Mouse (Mus musculus): ENCODE measurements at regions not wholly inside any gene's neighbourhood (a gene's known extent, or its start where the extent isn't known, plus 50 kb on each side); places are given as distances from the start of the nearest gene placed in this dataset.

DNA sequence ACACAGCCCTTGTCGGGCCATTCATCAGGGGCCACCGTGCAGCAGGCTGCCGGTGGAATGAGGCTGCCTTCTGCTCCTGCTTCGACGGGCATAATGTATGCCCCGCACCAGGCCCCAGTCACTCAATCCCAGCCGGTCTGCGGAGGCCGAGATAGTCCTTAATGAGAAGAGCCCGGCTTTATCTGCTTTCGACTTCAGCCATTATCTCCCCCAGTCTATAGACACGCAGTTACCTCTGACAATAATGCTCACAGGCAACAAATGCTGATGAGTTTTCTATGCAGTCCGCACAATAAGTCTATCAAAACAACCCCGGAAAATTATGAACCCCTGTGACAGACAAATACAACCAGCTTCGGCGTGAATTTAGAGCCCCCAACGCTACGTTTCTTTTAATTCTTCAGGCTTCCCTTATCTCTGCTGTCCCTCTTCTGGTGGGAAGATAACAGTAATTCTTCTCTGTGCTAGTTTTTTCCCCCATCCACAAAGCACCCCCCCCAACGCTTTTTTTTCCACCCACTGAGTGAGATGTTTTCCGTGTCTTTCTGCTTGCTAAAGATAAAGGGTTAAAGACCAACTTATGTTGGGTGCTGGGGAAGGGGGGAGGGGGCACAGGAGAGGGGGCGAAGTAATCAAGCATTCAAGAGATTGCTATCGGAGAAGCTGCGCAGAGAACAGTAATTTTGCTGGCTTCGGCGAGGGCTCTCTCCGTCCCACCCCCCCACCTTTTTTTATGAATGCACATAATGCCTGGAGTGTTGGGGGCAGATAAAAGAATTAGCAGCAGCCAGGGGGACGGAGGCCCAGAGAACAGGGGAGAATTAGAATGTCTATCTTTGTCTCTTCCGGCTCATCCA lies 117.8 kb downstream of the Mrm1 start:
- no peak for DNase-seq (ENCODE audit: low spot score in 2 of 2)

GRCm38 (mm10) chr11:84697521-84697920 lies 121.8 kb downstream of the Mrm1 start:
- DNase-seq (ENCODE audit: low spot score in 2 of 2): peak; percentile 36 to 76

DNA sequence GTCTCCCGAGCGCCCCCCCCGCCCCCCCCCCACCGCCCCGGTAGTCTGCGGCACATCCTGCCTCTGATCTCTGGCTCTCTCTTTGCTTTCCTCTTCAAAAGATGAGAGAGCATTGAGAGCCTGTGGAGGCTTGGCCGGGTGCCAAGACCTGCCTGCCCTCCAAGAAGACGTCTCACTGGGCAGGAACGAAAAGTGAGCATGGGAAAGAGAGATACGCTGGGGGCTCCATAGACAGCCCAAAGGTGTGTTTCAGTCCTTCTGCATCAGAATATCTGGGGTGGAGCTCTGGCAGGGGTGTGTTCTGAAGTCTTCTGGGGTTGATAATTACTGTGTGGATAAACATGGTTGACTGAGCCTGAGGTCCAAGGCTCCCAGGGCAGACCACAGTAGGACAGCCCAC lies 126.7 kb downstream of the Mrm1 start:
- no peak for DNase-seq (ENCODE audit: low spot score in 2 of 2)

DNA sequence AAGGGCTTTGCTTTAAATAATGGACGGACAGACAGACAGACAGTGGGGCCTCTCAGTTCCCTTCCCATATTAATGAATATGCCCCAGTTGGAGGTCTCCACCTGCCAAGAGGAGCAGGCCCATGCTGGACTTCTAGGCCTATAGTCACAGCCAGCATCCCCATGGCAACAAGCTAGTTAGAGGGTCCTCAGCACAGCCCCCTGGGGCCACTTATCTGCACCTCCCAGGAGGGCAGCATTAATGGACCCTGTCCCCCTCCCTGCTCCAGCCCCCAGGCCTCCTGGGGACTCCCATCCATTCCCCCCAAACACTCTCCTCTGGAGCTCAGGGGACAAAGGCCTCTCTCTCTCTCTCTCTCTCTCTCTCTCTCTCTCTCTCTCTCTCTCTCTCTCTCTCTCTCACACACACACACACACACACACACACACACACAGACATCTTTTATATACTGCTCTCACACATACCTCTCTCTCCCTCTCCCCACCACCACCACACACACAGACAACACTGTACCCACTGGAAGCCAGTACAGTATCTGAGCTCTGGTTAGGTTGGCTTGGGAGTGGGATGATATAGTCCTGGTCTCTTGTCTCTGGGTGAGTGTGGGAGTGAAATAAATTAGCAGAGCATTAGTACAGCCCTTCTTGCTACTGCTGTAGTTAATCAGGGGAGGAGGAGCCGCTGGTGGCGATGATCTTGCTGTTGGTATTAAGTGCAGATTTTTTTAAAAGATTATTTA lies 127.7 kb downstream of the Mrm1 start:
- DNase-seq (ENCODE audit: low spot score in 2 of 2): no peak

DNA sequence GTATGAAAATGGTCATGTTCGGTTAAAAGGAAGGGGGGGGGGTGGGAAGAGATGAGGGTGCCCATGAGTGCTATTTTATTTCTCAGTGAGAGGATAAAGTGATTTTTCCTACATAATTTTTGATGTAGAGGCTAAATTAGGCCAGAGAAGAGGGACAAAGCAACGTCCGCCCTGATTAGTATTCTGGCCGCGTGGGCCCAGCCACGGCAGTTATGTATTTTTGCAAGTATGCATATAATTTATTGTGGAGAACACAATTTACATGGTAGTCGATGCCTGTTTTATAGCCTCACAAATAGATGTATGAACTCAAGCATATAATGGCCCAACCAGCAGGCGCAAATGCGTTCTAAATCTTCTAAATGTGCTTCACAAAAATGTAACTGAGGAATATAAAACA lies 132.8 kb downstream of the Mrm1 start:
- no peak for DNase-seq (ENCODE audit: low spot score in 2 of 2)

- no peak for DNase-seq (ENCODE audit: low spot score in 2 of 2)
Measured at GRCm38 (mm10) chr11:84684325-84684724, 135.0 kb downstream of the Mrm1 start.

GRCm38 (mm10) chr11:84682931-84683330 lies 136.4 kb downstream of the Mrm1 start:
- DNase-seq (ENCODE audit: low spot score in 2 of 2): no peak

DNA sequence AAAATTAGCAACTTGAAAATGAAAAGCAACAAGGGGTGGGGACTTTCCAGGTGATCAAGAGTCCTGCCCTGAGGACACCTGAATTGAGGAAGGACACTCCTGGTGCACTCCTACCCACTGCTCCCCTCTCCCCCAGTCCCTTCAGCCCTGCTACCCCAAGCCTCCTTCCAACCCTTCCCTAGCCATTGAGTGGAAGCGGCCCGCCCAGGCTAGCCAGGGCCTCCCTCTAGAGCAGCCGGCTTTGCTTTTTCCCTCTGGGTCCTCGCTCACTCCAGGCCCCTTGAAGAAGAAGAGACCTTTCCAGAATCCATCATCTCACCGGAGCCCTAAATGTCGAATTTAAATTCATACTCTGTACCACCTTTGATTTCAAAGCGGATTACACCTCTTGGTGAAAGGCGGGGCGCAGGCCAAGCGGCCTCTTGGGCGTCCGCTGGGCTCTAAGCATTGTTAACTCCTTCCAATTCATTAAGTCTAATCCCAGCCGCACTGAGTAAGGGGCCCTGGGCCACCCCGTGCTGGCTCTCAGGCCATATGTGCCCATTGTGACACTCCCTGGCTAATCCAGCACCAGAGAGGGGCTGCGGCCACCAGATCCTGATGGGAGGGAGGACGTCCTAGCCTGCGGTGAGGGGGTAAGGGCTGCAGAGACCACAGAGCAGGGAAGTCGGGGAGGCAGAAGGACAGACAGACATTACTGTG lies 142.8 kb downstream of the Mrm1 start:
- DNase-seq (ENCODE audit: low spot score in 2 of 2): no peak

GRCm38 (mm10) chr11:84672841-84673473 lies 146.4 kb downstream of the Mrm1 start:
- DNase-seq (ENCODE audit: low spot score in 2 of 2): no peak

DNA sequence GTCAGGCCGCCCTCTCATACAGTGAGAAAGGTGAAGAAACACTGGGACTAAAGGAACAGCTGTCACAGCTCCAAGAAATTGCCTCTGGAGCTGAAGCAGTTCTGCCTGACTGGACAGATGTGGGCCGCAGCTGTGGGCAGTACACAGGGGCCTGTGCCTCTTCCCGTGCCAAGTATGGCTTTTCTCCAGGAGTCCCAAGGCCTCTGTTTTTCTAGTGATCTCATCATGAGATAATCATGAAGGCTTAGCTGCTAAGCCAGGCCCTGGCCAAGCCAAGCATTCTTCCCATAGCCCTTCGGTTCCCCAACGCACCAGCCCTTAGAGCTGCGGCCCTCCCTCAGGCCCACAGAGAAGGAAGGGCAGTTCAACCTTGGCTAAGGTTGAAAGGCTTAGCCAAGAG lies 146.2 kb upstream of the Lhx1 start:
- DNase-seq (ENCODE audit: low spot score in 2 of 2): no peak

- no peak for DNase-seq (ENCODE audit: low spot score in 2 of 2)
Measured at GRCm38 (mm10) chr11:84667711-84668110, 142.4 kb upstream of the Lhx1 start.

- no peak for DNase-seq (ENCODE audit: low spot score in 2 of 2)
Measured at GRCm38 (mm10) chr11:84664258-84664657, 138.9 kb upstream of the Lhx1 start.

GRCm38 (mm10) chr11:84661981-84662380 lies 136.6 kb upstream of the Lhx1 start:
- DNase-seq (ENCODE audit: low spot score in 2 of 2): no peak

GRCm38 (mm10) chr11:84660877-84661276 lies 135.5 kb upstream of the Lhx1 start:
- DNase-seq (ENCODE audit: low spot score in 2 of 2): no peak

GRCm38 (mm10) chr11:84659370-84659937 lies 134.1 kb upstream of the Lhx1 start:
- no peak for DNase-seq (ENCODE audit: low spot score in 2 of 2)

- no peak for DNase-seq (ENCODE audit: low spot score in 2 of 2)
Measured at GRCm38 (mm10) chr11:84653481-84653880, 128.1 kb upstream of the Lhx1 start.

DNA sequence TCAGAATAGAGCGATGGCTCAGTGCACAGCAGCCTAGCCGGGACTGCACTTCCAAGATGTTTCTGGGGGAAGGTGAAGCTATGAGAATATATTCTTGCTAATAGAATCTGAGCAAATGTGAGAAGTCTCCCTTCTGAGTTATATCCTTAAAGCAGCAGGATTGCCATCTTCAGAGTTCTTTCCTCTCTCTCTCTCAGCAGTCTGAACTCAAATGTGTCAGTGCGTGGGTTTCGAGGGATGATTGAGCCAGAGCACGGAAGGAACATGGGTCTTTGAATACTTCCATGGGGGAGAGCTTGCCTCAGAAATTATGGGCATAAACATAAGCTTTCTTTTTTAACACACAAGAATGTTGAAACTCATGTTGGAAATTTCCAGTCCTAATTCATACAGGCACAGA lies 123.6 kb upstream of the Lhx1 start:
- DNase-seq (ENCODE audit: low spot score in 2 of 2): no peak

GRCm38 (mm10) chr11:84647104-84647503 lies 121.8 kb upstream of the Lhx1 start:
- no peak for DNase-seq (ENCODE audit: low spot score in 2 of 2)

DNA sequence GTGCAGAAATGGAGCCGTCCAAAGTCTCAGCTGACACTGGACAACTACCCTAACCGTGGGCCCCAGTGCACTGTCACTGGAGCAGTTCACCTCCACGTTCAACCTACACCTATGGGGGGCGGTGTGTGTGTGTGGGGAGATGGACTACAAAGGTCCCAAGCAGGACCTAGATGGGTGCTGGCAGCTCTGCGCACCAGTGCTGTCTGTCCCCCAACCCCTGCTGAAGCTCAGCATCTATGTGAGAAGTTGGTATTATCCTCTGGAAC lies 117.7 kb upstream of the Lhx1 start:
- no peak for DNase-seq (ENCODE audit: low spot score in 2 of 2)

GRCm38 (mm10) chr11:84642300-84643106 lies 117.2 kb upstream of the Lhx1 start:
- DNase-seq (ENCODE audit: low spot score in 2 of 2): peak in 1 of 2 experiments; percentile 28

DNA sequence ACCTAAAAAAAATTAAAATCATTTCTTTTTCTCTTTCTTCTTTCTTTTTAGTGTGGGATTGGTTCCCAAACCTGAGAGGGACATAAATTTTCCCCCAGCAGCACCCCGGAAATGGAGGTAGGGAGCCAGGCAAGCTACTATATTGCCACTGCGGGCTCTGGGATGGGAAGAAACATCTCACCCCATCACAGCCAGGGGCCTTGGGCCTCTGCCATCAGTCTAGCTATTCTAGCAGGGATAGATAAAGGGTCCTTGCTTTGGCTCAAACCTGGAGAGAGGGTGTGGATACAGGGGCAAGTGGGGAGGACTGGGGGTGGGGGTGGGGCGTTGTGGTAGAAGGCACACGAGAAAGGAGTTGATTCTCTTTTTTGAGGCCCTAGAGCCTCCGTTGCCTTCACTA lies 116.3 kb upstream of the Lhx1 start:
- DNase-seq (ENCODE audit: low spot score in 2 of 2): no peak

Data from frontal cortex, postnatal 10 days (tissue).